Mouse (Mus musculus) cerebellum, adult 2 months (tissue): Measurements from ENCODE around the gene Bag6. TPM values are rescaled to one million over a fixed set of nuclear protein-coding genes. Genes with fewer than 3 reads are reported as not detected.

ENCODE experiments used
- DNase-seq, 2 experiments: peaks; one replicate each; pipeline ENCODE4 v3.0.0; 2021
- H3K27ac ChIP-seq: fragments of 200-500 bp; 2 replicates; pipeline ENCODE4 v1.5.1; 2012; ENCODE audit warnings: low read length, control low read depth, inconsistent platforms; ENCODE audit not compliant: insufficient read depth
- H3K27me3 ChIP-seq: fragments of 200-500 bp; 2 replicates; pipeline ENCODE4 v1.6.1; 2012; ENCODE audit warnings: inconsistent platforms, mild to moderate bottlenecking, low read length, moderate library complexity; ENCODE audit not compliant: control insufficient read depth, insufficient read depth
- H3K4me1 ChIP-seq: fragments of 200-500 bp; 2 replicates; pipeline ENCODE4 v1.6.1; 2011; ENCODE audit warnings: low read length; ENCODE audit not compliant: control insufficient read depth, insufficient read depth
- H3K4me3 ChIP-seq: fragments of 200-500 bp; replicated peaks from 2 replicates; pipeline ENCODE3; 2011; ENCODE audit warnings: mild to moderate bottlenecking, low read depth, low read length, control low read depth; ENCODE audit not compliant: insufficient read depth
- CTCF ChIP-seq: fragments of 200-500 bp; IDR thresholded peaks from 2 replicates; pipeline ENCODE4 v1.5.1; 2011; ENCODE audit warnings: low read depth, mild to moderate bottlenecking, control low read depth, low read length, moderate library complexity, borderline replicate concordance; ENCODE audit not compliant: insufficient read depth
- POLR2A ChIP-seq: fragments of 200-500 bp; IDR thresholded peaks from 2 replicates; pipeline ENCODE4 v1.6.1; 2011; ENCODE audit warnings: low read length, control low read depth, borderline replicate concordance; ENCODE audit not compliant: insufficient read depth
- WGBS: fragments of 180-500 bp; shearing (Covaris S2); methylation state at CpG from one replicate; pipeline ENCODE4 v1.1.7; 2018; 5-methylcytosine and 5-hydroxymethylcytosine counted together
- polyA plus RNA-seq: library from polyadenylated mRNA; depleted of rRNA; stranded (reverse); fragments of >200 nt; gene quantifications from 2 replicates; pipeline ENCODE4 v1.2.3, GENCODE M21; 2012

Gene Bag6
- polyA plus RNA-seq, 1 experiment: 211 TPM

- H3K4me3 ChIP-seq: no peak overlapping the region
- DNase-seq: no peak
- 71% methylated on average over 16 of the region's 16 CpGs for WGBS
- H3K4me1 ChIP-seq: peaks cover 4% of the 10 kb centered on the region; the same call in 1 of the 2 replicates
- no peak overlapping the region for H3K27ac ChIP-seq
- TF ChIP-seq POLR2A: no peak
- no peak for TF ChIP-seq CTCF
- H3K27me3 ChIP-seq: no peaks in the 10 kb centered on the region
Observed at GRCm38 (mm10) chr17:35140490-35140996, 5.6 kb downstream of the Bag6 start.

GRCm38 (mm10) chr17:35141971-35142370 lies 7.0 kb downstream of the Bag6 start:
- 70% methylated on average over 6 of the region's 6 CpGs for WGBS
- DNase-seq: no peak
- Histone ChIP-seq H3K4me3 (no peak overlapping the region), H3K27ac (no peak overlapping the region), H3K4me1 (peaks cover 4% of the 10 kb centered on the region; the same call in 1 of the 2 replicates), H3K27me3 (no peaks in the 10 kb centered on the region)
- TF ChIP-seq POLR2A: no peak
- TF ChIP-seq CTCF: no peak

GRCm38 (mm10) chr17:35146139-35146538 lies 11.2 kb downstream of the Bag6 start:
- H3K27ac ChIP-seq: no peak overlapping the region
- DNase-seq: no peak
- H3K27me3 ChIP-seq: no peaks in the 10 kb centered on the region
- TF ChIP-seq CTCF (no peak), POLR2A (no peak)
- no peak overlapping the region for H3K4me3 ChIP-seq
- no peaks in the 10 kb centered on the region for H3K4me1 ChIP-seq
- WGBS: 74% methylated on average over 5 of the region's 5 CpGs

- TF ChIP-seq CTCF (no peak), POLR2A (no peak)
- Histone ChIP-seq H3K4me3 (no peak overlapping the region), H3K27ac (no peak overlapping the region), H3K27me3 (no peaks in the 10 kb centered on the region), H3K4me1 (no peaks in the 10 kb centered on the region)
- DNase-seq: no peak
- WGBS: 60% methylated on average over 3 of the region's 3 CpGs
Observed at GRCm38 (mm10) chr17:35147348-35147747, 12.4 kb downstream of the Bag6 start.

GRCm38 (mm10) chr17:35147922-35148639 lies 13.1 kb downstream of the Bag6 start:
- no peaks in the 10 kb centered on the region for H3K27me3 ChIP-seq
- no peak for TF ChIP-seq POLR2A
- no peak for TF ChIP-seq CTCF
- H3K27ac ChIP-seq: no peak overlapping the region
- DNase-seq: no peak
- H3K4me1 ChIP-seq: no peaks in the 10 kb centered on the region
- WGBS: 47% methylated on average over 5 of the region's 5 CpGs
- no peak overlapping the region for H3K4me3 ChIP-seq

- TF ChIP-seq CTCF (no peak), POLR2A (no peak)
- no peak for DNase-seq
- Histone ChIP-seq H3K27ac (no peak overlapping the region), H3K4me1 (no peaks in the 10 kb centered on the region), H3K27me3 (no peaks in the 10 kb centered on the region), H3K4me3 (no peak overlapping the region)
- WGBS: 92% methylated on average over 4 of the region's 4 CpGs
Observed at GRCm38 (mm10) chr17:35152121-35152520, 17.1 kb downstream of the Bag6 start.

- Histone ChIP-seq H3K27me3 (no peaks in the 10 kb centered on the region), H3K4me3 (no peak overlapping the region), H3K27ac (no peak overlapping the region), H3K4me1 (no peaks in the 10 kb centered on the region)
- 70% methylated on average over 9 of the region's 9 CpGs for WGBS
- DNase-seq: no peak
- TF ChIP-seq CTCF (no peak), POLR2A (no peak)
Observed at GRCm38 (mm10) chr17:35153077-35153476, 18.1 kb downstream of the Bag6 start.

GRCm38 (mm10) chr17:35153931-35154330 lies 19.0 kb downstream of the Bag6 start:
- TF ChIP-seq CTCF (no peak), POLR2A (no peak)
- DNase-seq: no peak
- Histone ChIP-seq H3K27ac (no peak overlapping the region), H3K27me3 (no peaks in the 10 kb centered on the region), H3K4me3 (no peak overlapping the region), H3K4me1 (no peaks in the 10 kb centered on the region)
- WGBS: 84% methylated on average over 4 of the region's 4 CpGs
